Mouse (Mus musculus): ENCODE results near the gene Gm20877. TPM values are rescaled to one million over a fixed set of nuclear protein-coding genes. Genes with fewer than 3 reads are reported as not detected.
"Not testable (repeated sequence)": the region's sequence is repeated elsewhere in the genome, so short reads cannot be mapped to it uniquely, and the experiment has no call there.

Gene Gm20877
- not detected for total RNA-seq (2021)
- long read RNA-seq, experiment 1, result 0 reads
- long read RNA-seq, experiment 2, result 0 reads

DNA sequence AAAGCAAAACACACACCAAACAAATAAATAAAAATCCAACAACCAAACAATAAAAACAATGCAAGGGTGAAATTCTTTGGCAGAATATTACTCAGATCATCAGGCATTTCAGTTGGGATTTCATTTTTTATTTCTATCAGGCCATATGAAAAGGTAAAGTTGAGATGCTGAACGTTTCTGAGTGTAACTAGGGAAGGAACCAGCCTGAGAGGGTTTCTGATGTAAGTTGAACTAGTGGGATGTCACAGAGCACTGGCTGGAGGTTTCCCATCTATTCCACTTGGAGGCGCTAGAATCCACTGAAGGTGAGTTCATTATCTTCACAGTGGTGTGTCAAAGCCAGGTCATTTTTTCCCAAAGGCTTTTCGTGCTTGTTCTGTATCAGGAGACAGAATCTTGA is at the start of gene Gm20877:
Gene Gm20877 (plus strand): TSS at position 301 of the 400 bp plus-strand sequence.
- not testable (repeated sequence) for DNase-seq

Measured in adrenal gland, postnatal 36 days (tissue).